Mouse (Mus musculus) liver, embryonic 14.5 days (tissue): ENCODE data around the gene Negr1. TPM values are rescaled to one million over a fixed set of nuclear protein-coding genes. Genes with fewer than 3 reads are reported as not detected.

Source experiments
- ATAC-seq: fragments of 200-750 bp; cut with Nextera tagmentation; 2 replicates; pipeline ENCODE4 v1.8.0; 2017; ENCODE audit warnings: moderate number of reproducible peaks, mild to moderate bottlenecking, moderate library complexity; ENCODE audit not compliant: insufficient read depth
- DNase-seq, 3 experiments: peaks; one replicate each; pipeline ENCODE4 v3.0.0-alpha.2; 2012 to 2013; ENCODE audit warnings: low read depth in 3 of 3, low spot score in 3 of 3
- H3K27ac ChIP-seq: fragments of 300-500 bp; sonication (generic); 2 replicates; pipeline ENCODE4 v1.5.1; 2014; ENCODE audit warnings: moderate library complexity, mild to moderate bottlenecking, control low read depth, inconsistent platforms
- H3K27me3 ChIP-seq: fragments of 300-500 bp; sonication (generic); 2 replicates; pipeline ENCODE4 v1.6.1; 2014; ENCODE audit warnings: mild to moderate bottlenecking, low read length, moderate library complexity; ENCODE audit not compliant: control insufficient read depth, insufficient read depth
- H3K36me3 ChIP-seq: fragments of 300-500 bp; sonication (generic); replicated peaks from 2 replicates; pipeline ENCODE4 v1.6.1; 2014; ENCODE audit warnings: low read depth; ENCODE audit not compliant: control insufficient read depth, insufficient read depth
- H3K4me1 ChIP-seq, 2 experiments: fragments of 200-500 bp in 1 of 2; fragments of 300-500 bp in 1 of 2; sonication (generic) in 1 of 2; replicated peaks; 2 replicates each; pipeline ENCODE4 v1.6.1; 2012 to 2014; ENCODE audit warnings: antibody characterized with exemption in 1 of 2, inconsistent platforms in 1 of 2, low read length in 1 of 2; ENCODE audit not compliant: control insufficient read depth in 2 of 2, insufficient read depth in 2 of 2
- H3K4me2 ChIP-seq: fragments of 300-500 bp; sonication (generic); 2 replicates; pipeline ENCODE4 v1.6.1; 2014; ENCODE audit warnings: low read depth, mild to moderate bottlenecking, control low read depth, moderate library complexity
- H3K4me3 ChIP-seq, 2 experiments: fragments of 200-500 bp in 1 of 2; fragments of 300-500 bp in 1 of 2; sonication (generic) in 1 of 2; 2 replicates each; pipeline ENCODE4 v1.5.1; 2012 to 2014; ENCODE audit warnings: low read depth in 2 of 2, low read length in 2 of 2, mild to moderate bottlenecking in 2 of 2, control low read depth in 1 of 2, inconsistent platforms in 1 of 2, moderate library complexity in 1 of 2; ENCODE audit not compliant: insufficient read depth in 1 of 2
- H3K9ac ChIP-seq: fragments of 300-500 bp; sonication (generic); replicated peaks from 2 replicates; pipeline ENCODE4 v1.6.1; 2014; ENCODE audit warnings: mild to moderate bottlenecking, control low read depth, moderate library complexity
- H3K9me3 ChIP-seq: fragments of 300-500 bp; sonication (generic); 2 replicates; pipeline ENCODE4 v1.6.1; 2016; ENCODE audit warnings: low read length, mixed read lengths; ENCODE audit not compliant: control insufficient read depth
- CTCF ChIP-seq: IDR thresholded peaks from 2 replicates; pipeline ENCODE4 v1.5.1; 2016; ENCODE audit warnings: antibody characterized with exemption, low read depth, control low read depth
- EP300 ChIP-seq: IDR thresholded peaks from 2 replicates; pipeline ENCODE4 v1.6.1; 2016; ENCODE audit warnings: antibody characterized with exemption, low read depth
- WGBS: fragments of 180-500 bp; shearing (Covaris S2); extraction: QIAGEN DNeasy Blood & Tissue Kit; methylation state at CpG from one replicate; pipeline ENCODE4 v1.1.7; 2014; ENCODE audit not compliant: insufficient replicate concordance; 5-methylcytosine and 5-hydroxymethylcytosine counted together
- polyA plus RNA-seq, 2 experiments: library from polyadenylated mRNA; depleted of rRNA in 1 of 2; stranded (reverse) in 1 of 2; unstranded in 1 of 2; fragments of >200 nt; fragmentation: Nextera tagmentation in 1 of 2; extraction: Ambion mirVana in 1 of 2; gene quantifications; 2 replicates each; pipeline versions ENCODE4 v1.2.1 to v1.2.3; 2012 to 2014

Negr1 gene
- polyA plus RNA-seq, 2 experiments: 0.03 TPM; not detected in 1

DNA sequence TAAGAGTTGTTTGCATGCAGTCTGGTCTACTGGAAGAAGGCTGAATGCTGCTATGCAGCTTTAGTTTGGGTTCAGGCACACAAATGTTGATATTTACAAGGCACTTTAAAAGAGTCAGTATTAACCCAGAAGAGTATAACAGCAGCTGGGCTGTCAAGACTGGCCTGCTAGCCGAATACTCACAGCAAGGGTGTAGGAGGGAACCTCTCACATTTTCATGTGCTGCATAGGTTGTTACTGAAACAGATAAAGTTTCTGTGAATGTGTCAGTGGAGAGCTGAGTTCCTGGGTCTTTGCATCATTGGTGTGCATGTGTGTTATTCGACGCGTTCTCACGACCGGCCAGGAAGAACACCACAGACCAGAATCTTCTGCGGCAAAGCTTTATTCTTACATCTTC lies 237.6 kb downstream of the Negr1 start:
- TF ChIP-seq EP300 (no peak), CTCF (no peak)
- 78% methylated on average over 7 of the region's 7 CpGs for WGBS

DNA sequence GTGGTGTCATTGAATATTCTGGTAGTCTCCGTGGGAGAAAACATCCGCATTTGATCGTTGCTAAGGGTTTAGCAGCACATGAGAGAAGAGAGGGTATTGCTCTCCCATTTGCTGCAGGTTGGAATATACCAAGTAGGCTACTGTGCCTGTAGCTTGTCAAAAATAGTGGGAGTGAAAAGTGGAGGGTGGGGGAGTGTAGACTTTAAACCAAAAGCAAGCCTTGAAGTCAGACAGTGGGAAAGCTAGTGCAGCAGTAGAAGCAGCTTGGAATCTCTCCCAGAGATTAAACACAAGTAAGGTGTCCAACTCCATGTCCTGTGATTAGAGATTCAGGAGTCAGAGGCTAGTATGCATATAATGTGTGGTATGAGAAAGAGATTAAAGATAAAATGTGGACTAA lies 248.2 kb downstream of the Negr1 start:
- 69% methylated on average over 3 of the region's 3 CpGs for WGBS
- no peak for ATAC-seq
- no peak for TF ChIP-seq EP300
- no peak for TF ChIP-seq CTCF

More for the DNA sequence above, 237.6 kb downstream of the Negr1 start:
- H3K4me1 ChIP-seq: no peaks in the 10 kb centered on the region
- H3K9me3 ChIP-seq: no peaks in the 10 kb centered on the region
- ATAC-seq (no peak), DNase-seq (no peak)
- no peaks in the 10 kb centered on the region for H3K36me3 ChIP-seq
- H3K27ac ChIP-seq: no peak overlapping the region
- no peak overlapping the region for H3K9ac ChIP-seq
- no peaks in the 10 kb centered on the region for H3K27me3 ChIP-seq
- H3K4me3 ChIP-seq: no peak overlapping the region
- H3K4me2 ChIP-seq: no peak overlapping the region

DNA sequence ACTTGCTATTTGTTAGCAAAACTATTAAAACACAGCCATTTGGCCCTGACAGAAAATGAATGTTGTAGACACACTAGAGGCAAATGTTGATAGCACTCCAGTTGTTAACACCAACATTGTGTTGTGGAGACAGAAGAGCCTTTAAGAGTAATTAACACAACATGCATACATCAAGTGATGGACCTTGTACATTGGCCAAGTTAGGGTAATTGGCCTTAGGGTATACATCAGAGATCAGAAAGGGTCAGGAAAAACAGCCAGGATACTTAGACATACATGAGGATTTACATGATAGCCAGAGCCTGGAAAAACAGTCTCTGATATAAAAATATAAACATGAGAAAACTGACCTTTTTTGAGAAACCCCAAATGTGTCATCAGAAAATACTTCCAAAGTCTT lies 255.3 kb downstream of the Negr1 start:
- Histone ChIP-seq H3K9me3 (no peaks in the 10 kb centered on the region), H3K4me1 (no peaks in the 10 kb centered on the region), H3K4me3 (no peak overlapping the region), H3K9ac (no peak overlapping the region), H3K4me2 (no peak overlapping the region), H3K27ac (no peak overlapping the region), H3K27me3 (no peaks in the 10 kb centered on the region), H3K36me3 (no peaks in the 10 kb centered on the region)
- ATAC-seq (no peak), DNase-seq (no peak)
- TF ChIP-seq CTCF (no peak), EP300 (no peak)

More for the DNA sequence above, 248.2 kb downstream of the Negr1 start:
- Histone ChIP-seq H3K9ac (no peak overlapping the region), H3K4me3 (no peak overlapping the region), H3K9me3 (no peaks in the 10 kb centered on the region), H3K4me2 (no peak overlapping the region), H3K27ac (no peak overlapping the region), H3K27me3 (no peaks in the 10 kb centered on the region), H3K4me1 (no peaks in the 10 kb centered on the region), H3K36me3 (no peaks in the 10 kb centered on the region)
- no peak for DNase-seq

DNA sequence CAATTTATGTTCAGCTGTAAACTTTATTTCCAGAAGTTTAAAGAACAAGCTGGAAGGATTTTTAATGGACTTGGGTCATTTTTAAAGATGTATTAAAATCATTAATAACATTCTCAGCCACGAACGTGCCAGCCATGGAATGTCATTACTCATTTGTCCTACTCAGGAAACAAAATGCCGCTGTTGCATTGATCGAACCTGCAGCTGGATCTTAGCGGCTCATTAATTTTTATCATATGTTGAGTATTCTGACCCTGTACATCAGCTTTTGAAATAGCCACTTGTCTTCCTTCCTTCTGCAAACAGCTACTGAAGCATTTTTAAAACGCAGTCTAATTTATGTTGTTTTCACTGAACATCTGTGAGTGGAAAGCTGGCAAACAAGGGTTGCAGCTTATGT lies 255.9 kb downstream of the Negr1 start:
- Histone ChIP-seq H3K9me3 (no peaks in the 10 kb centered on the region), H3K36me3 (no peaks in the 10 kb centered on the region), H3K9ac (no peak overlapping the region), H3K4me1 (no peaks in the 10 kb centered on the region), H3K27me3 (no peaks in the 10 kb centered on the region), H3K27ac (no peak overlapping the region), H3K4me2 (no peak overlapping the region), H3K4me3 (no peak overlapping the region)
- no peak for ATAC-seq
- WGBS: 73% methylated on average over 6 of the region's 6 CpGs
- no peak for DNase-seq
- TF ChIP-seq EP300: no peak
- no peak for TF ChIP-seq CTCF

DNA sequence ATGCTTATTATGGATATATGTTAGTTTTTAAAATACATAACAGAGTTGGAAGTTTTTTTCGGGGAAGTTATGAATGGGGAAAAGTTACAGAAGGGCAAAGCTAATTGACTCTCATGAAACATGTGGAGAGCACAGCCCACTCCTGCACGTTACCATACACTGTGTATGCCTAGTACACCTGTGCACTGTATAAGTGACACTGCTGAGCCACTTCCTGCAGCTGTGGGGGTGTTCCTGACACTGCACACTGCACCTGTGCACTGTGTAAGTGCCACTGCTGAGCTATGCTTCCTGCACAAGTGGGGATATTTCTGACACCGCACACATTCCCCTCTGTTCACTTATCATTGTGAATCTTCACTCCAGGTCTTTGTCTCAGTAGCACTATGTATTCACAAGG lies 261.4 kb downstream of the Negr1 start:
- no peak overlapping the region for H3K27ac ChIP-seq
- WGBS: 52% methylated on average over 3 of the region's 3 CpGs

More for the DNA sequence above, 261.4 kb downstream of the Negr1 start:
- Histone ChIP-seq H3K27me3 (no peaks in the 10 kb centered on the region), H3K36me3 (no peaks in the 10 kb centered on the region), H3K4me1 (no peaks in the 10 kb centered on the region), H3K9ac (no peak overlapping the region), H3K4me2 (no peak overlapping the region), H3K9me3 (no peaks in the 10 kb centered on the region), H3K4me3 (no peak overlapping the region)
- TF ChIP-seq EP300: no peak
- TF ChIP-seq CTCF: no peak
- ATAC-seq (no peak), DNase-seq (no peak)
